Mouse (Mus musculus) spleen, postnatal 36 days (tissue): ENCODE data around the gene Igfals.
A peak's percentile ranks its signal among the peaks of the same experiment; 100 is the strongest.

Experiments
- DNase-seq, 2 experiments: peaks; one replicate each; pipeline ENCODE4 v3.0.0; 2022; ENCODE audit warnings: low spot score in 2 of 2, mixed read lengths in 1 of 2

Gene Igfals

DNA sequence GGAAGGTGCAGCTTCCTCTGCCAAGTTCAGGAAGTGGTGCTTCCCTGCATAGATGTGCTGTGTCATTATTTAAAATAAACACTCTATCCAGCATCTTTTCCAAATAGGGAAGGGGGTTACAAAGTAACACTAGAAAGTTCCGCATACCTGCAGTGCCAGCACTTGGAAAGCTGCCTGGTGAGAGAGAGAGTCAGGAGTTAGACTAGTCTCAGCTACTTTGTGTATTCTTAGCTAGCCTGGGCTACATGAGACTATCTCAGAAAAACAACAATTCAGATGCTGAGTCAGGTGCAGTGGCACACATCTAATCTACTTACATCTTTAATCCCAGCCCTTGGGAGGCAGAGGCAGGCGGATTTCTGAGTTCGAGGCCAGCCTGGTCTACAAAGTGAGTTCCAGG lies 4.0 kb upstream of the Igfals start:
- no peak for DNase-seq

DNA sequence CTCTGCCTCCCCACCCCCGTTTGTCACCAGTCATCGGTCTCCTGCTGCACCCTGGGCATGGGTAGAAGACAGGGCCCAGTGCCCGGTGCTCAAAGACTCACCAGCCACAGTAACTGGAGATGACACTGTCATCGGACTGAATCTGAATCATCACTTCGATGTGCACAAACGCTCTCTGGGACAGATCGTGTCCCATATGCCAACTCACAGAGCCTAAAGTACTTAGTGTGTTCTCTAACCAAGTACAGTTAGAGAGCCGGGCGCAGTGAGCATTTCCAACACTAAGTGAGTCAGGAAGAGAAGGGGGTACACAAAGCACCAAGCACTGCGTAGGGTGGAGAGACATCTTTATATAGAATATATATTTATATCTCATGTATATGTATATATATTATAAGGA lies 2.1 kb downstream of the Igfals start:
- DNase-seq, result no peak

DNA sequence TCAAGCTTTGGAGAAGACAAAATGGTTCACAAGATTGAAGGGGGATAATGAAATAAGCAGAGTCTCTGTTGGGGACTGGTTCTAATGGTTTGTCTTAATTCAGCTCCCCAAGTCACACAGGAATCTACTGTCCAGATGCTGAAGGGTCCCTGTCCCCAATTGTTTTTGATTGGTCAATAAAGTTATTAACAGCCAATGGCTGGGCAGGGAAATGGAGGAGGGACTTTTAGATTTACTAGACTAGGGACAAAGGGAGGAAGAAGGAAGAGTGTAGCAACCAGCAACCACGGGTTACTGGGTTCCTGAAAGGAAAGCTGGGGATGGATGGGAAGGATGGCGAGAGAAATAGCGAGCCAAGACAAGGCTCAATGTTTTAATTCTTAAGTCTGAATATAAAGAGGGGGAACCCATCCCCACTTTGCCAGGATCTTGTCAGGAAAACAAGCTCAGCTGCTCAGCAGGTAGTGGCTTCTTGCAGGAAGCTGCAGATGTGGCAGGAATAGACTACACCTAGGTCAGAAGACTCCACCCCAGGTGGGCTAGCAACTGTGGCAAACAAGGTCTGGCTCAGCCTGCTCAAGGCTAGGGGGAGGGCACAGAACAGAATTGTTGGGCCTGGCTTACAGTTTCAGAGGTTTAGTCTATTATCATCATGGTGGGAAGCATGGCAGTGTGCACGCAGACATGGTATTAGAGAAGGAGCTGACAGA lies 8.1 kb downstream of the Igfals start:
- no peak for DNase-seq

DNA sequence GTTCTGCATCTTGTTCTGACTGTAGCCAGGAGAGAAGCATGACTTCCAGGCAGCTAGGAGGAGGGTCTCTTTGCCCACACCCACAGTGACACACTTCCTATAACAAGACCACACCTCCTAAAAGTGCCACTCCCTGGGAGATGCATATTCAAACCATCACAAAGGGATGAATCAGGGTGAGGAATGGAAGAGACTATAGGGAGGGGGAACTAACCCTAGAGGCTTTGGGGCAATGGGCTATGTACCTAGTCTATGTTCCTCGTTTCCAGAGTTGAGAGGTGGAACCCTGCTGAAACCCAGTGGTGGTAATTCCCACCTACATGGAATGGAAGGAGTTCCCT lies 8.6 kb downstream of the Igfals start:
- DNase-seq, result no peak

DNA sequence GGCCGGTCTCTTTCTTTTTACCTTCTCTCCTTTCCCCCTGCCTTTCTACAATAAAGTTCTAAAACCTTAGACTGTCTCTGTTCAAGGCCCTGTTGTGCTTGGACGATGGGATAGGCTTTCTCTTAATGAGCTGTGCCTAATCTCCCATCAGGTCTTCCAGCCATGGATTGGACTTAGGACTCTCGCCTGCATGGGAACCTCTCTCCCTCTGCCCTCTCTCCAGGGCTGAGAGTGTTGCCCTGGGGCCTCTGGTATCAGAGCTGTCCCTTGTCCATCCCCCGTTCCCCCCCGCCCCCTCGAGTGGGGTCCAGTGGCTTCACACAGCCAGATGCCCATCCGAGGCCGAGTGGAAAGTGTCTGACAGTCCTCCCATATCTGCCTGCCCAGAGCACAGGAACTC lies 9.2 kb downstream of the Igfals start:
- no peak for DNase-seq

DNA sequence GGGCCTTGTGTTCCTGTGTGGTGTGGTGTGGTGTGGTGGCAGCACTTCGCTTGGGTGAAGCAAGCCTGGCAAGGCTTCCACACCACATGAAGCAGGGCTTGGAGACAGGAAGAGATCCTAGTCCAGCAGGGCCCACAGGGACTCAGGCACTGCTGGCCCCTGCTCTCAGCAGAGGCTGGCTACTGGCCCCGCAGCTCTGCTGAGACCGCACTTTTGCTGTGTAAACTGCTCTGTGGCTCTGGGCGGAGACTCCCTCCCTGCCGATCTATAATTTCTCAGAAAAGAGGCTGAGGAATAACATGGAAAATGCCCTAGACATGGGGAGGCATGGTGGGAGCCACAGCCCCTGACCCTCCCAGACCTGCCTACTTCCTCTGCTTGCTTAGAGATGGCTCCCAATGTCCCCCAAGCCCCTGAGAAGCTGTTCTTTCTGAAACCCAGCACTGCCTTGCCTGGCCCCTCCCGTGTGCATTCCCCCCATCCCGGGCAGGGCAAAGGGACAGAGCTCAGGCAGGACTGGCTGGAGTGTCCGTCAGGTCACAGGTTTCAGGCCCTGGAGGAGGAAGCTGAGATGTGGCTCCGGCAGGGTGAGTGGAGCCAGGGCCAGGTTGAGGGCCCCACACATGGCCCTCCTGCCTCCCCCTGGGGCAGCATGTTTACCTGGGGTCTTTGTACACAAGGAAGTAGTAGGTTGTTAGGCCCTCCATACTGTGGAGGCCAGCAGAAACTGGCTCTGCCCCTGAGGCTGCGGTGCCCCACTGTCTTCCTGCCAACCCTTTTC lies 11.7 kb downstream of the Igfals start:
- no peak for DNase-seq

DNA sequence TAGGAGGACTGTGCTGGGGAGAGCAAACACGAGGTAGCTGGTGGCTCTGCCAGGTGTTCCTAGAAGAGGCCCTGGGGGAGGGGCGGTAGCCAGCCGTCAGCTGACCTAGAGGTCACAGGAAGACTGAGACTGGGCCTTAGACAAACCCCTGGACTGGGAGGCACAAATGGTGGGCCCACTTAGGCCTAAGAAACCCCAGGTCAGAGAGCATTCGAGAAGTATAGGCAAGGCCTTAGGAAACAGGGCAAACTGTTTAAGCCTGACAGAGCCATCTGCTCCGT lies 12.3 kb downstream of the Igfals start:
- DNase-seq, result no peak

DNA sequence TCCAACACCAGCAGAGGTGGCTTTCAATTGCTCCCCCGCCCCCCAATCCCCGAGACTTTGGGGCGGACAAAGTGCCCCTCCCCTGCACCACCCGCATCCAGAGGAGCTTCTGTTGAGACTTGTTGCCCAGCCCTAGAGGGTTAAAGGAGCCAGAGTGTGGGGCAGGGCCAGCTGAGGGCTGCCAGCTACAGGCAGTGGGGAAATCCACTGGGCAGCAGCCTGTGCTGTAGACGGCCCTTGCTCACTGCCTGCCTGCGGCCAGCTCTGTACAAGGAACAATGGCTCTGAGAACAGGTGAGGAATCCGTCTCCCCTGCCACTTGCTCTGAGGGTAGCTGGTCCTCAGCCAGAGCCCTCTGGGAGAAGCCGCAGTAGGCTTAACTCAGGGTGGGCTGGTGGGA lies 12.7 kb downstream of the Igfals start:
- DNase-seq, result no peak

DNA sequence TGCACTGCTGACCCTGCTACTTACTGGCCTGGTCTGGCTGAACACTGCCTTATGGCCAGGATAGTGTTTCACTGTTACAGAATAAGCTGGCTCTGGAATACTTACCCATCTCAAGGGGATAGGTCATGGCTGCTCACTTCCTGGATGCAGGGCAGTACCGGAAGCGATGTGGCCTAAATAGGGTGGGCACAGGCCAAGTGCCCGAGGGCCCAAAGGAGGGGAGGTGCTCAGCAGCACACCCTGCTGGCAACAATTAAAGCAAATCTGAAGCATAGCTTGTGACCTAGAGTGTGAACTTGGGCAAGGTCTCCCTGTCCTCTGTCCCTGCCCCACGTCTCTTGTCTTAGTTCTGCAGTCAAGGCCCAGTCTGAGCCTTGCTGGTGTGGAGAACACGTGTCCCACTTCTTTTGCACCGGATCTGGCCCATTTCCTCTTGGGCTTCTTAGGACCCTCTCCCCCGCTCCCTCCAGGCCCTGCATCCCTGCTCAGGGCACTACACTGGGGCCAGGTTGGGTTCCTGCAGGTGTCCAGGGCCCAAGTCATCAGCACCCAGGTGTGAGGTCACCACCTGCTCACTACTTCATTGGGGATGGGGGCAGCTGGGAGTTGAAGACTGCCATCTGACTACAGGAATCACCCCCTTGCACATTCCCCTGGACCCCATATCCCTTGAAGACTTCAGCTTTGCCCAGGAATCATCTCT lies 16.1 kb downstream of the Igfals start:
- peak in 1 of 2 experiments; percentile 48 for DNase-seq

DNA sequence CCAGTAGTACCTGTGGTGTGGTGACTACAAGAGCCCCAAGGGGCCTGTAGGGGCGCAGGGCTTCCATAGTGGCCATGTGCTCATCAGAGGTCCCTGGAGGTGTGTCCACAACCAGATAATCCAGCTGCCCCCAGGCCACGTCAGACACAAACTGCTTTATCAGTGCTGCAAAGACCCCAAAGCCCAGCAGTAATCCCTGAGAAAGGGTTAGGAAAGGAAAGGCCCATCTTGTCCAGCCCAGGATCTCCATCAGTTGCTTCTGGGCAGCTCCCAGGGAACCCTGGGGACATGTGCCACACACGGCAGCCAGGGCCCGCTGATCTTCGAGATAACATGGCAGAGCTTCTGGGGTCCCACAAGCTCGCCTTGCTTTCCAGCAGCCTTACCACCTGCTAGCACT lies 18.6 kb downstream of the Igfals start:
- no peak for DNase-seq

DNA sequence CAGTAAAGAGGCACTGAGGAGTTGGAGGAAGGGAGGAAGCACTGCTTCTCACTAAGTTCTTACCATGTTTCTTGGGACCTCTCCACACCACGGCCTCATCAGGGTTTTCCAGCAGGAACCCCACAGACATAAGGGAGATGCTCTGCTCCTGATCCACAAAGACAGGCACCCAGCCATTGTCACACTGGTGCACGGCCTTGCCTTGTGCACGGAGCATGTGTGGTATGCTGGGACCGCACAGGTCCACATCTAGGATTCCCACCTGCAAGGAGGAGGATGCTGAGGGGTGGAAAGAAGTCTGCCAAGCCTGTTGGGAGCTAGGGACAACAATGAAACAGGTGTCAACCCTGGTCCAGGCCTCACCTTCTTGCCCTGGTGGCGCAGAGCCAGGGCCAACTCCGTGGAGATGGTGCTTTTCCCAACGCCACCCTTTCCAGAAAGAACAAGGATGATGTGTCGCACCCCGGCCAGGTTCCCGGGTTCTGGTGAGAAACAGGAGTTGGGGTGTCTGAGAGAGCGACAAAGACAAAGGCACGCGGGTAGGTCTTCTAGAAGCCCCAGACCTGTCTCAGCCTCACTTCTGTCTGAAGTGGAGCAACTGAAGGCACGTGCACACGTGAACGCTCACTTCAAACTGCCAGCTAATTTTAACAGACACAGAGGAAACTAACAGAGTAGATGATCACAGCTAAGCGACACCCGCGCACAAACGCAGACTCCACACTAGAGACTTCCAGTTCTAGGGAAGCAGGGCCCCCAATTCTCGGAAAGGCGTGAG lies 19.7 kb downstream of the Igfals start:
- no peak for DNase-seq

DNA sequence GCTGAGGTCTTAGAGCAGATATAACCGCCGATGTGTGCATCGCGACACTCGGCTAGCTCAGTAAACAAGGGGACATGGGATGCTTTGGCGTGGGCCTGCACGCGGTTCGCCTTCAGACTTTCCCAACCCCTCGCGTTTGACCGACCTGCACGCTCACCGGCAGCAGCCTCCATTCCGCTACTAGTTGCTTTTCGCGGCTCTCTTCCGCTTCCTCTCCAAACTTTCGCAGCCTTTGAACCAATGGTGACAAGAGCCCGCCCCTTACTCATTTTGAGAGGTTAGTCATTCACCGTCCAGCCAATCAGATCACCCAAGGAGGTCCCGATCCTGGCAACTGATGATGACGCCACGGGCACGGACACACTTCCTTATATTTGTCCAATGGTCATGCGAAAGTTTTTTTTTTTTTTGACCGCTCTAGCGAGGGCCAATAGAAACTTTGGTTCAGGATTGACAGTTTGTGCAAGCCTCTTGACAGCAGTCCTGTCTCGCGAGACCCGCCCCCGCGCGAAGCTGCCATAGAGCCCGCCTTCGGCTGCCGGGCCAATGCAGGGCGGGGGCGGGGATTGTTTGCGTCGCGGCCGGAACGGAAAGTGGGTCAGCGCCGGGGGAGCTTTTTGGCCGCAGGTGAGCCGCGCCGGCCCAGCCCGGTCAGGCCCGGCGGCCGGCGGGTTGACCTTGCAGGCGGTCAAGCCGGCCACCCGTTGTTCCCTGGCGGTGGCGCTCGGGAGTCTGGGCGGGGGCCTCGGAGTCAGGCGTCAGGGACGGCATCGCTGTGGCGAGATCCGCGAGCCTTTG lies 20.5 kb downstream of the Igfals start, which contains the start of the genes Nubp2 and Spsb3:
TSS of gene Nubp2 (minus strand) at position 216 of the 798 bp plus-strand sequence.
TSS of gene Spsb3 (plus strand) at position 510 of the 798 bp plus-strand sequence.
- peak; percentile 98 to 100 for DNase-seq

DNA sequence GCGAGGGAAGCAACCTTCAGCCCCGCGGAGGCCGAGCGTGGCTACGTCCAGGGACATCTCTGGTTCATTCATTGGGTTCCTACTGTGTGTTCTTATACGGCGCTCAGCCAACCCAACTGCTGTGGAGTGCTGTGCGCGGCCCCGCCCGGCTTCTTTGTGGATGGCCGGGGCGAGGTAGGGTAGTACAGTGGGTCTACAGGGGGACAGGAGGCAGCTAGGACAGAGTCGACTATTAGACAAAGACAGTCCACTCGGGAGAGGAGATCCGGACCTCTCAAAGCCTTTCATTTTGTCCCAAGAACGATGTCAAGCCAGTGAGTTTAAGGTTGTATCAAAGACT lies 21.1 kb downstream of the Igfals start:
- DNase-seq, result no peak

DNA sequence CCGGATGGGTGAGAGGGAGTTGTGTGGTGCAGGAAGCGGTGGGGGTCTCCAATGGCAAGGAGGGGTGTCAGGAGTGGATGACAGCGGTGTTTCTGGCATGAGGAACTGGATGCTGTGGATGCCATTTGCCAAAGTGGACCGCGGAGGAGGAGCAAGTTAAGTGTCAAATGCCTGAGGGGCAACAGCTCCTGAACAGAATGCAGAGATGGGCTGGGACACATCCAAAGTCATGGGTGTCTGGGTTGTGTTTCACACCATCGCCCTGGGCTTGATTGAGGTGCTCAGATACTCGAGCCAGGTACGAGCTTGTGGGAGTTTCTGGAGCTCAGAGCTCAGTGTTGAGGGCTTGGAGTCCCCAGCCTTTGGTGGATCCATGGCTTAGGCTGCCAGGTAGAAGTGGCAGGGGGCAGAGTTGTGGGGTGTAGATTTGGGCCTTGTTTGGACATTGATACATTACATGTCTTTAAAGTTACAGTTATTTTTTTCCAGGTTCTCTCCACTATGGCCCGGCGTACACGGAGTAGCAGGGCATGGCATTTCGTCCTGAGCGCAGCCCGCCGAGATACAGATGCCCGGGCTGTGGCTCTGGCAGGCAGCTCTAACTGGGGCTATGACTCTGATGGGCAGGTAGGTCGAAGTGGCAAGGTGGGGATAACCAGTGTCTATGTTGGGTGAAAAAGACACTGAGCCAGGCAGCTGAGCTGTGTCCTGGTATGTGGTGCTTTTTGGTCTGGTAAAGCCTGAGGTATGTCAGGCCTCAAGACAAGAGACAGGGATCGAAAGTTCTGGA lies 21.7 kb downstream of the Igfals start:
- DNase-seq, result no peak

DNA sequence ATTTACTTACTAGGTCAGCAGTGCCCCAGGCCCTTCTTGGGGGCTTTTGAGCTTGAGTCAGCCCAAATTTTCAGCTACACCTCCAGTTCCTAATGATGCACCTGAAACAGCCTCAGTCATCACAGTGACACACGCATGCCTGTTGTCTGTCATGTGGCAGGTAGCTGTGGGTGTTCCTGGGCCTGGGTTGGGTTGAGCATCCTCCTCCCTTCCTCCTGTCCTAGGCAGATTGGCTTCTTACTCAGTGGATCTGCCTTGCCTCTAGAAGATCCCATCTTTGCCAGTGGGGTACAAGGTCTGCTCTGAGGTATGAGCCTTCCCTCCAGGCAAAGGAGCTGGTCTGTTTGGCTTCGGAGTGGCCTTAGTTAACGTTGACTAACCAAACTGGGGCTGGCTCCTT lies 23.1 kb downstream of the Igfals start:
- DNase-seq, result no peak

DNA sequence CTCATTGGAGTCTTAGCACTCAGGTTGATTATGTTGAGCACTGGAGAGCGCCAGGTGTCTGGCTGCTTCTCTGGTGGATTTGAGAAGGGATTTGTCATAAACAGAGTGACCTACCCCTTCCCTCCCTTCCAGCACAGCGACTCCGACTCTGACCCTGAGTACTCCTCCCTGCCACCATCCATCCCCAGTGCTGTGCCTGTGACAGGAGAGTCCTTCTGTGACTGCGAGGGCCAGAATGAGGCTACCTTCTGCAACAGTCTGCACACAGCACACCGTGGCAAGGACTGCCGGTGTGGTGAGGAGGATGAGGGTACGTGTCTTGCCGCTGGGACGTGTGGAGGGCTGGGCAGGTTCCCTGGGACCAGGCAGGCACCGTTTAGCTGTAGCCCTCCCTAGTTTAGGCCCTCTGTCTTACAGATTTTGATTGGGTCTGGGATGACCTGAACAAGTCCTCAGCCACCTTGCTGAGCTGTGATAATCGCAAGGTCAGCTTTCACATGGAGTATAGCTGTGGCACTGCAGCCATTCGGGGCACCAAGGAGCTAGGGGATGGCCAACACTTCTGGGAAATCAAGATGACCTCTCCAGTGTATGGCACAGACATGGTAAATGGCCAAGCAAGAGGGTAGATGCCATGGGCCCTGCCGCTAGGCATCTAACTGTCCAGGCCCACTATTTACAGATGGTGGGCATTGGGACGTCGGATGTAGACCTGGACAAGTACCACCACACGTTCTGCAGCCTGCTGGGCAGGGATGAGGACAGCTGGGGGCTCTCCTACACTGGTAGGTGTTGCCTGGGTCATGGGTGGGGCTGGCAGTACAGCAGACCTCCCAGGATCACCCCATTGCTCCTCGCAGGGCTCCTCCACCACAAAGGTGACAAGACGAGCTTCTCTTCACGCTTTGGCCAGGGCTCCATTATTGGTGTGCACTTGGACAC lies 24.6 kb downstream of the Igfals start:
- DNase-seq, result no peak

DNA sequence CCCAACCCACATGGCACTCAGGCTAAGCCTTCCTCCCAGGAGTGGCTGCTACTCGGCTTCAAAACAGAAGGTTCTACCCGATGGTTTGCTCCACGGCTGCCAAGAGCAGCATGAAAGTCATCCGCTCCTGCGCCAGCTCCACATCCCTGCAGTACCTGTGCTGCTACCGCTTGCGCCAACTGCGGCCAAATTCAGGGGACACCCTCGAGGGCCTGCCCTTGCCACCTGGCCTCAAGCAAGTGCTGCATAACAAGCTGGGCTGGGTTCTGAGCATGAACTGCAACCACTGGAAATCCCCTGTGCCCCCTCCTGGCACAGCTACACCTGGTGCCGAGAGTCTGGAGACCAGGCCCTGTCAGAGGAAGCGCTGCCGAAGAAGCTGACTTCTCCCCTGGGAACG lies 25.5 kb downstream of the Igfals start:
- DNase-seq, result no peak

DNA sequence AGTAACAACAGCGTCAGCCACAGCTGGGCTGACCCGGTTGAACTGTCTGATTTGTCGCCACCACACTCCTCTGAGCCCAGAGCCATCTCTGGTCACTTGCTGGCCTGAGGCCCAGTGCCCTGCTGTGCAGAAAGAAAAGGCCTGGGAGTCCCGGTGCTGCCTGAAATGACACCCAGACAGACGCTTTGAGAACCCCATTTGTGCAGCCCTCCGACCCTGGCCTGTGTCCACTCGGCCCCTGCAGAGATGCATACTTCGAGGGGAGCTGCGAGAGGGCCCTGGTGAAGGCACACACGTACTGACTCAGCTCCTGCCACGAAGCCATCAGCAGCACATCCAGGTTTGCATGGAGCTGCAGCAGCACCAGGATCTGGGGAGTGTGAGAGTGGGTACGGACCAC lies 27.0 kb downstream of the Igfals start:
- no peak for DNase-seq

DNA sequence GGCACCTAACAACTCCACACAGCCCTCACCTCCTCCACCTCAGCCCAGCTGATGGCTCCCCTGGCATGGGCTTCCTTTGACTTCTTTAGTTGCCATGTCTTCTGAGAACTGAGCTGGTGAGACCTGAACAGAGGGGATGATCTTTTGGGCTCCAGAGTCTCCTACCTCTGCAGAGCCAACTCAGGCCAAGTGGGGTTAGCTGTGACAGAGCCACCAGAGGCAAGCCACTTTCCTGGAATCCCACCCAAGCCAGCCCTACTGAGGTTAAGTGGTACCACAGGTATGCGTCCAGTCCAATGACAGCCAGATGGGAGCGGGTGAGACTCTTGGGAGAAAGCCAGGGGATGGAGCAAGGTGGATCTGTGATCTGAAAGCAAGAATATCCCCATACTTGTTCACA lies 27.5 kb downstream of the Igfals start:
- DNase-seq, result no peak
